Mouse (Mus musculus): ENCODE measurements around the gene Ptgis. TPM values are rescaled to one million over a fixed set of nuclear protein-coding genes. Genes with fewer than 3 reads are reported as not detected.

The Ptgis gene
- polyA plus RNA-seq, 1 experiment from 2014 or later = 12.0 TPM

- H3K27ac ChIP-seq (ENCODE audit: low read length) = no peak overlapping the region
- H3K9me3 ChIP-seq (ENCODE audit: control insufficient read depth, low read length) = no peaks in the 10 kb centered on the region
- H3K36me3 ChIP-seq (ENCODE audit: control insufficient read depth, insufficient read depth, low read length) = no peaks in the 10 kb centered on the region
- 68% methylated on average over 4 of the region's 5 CpGs for WGBS
- H3K27me3 ChIP-seq (replicated peaks; ENCODE audit: control insufficient read depth, insufficient read depth, low read length) = no peaks in the 10 kb centered on the region
- H3K4me1 ChIP-seq (ENCODE audit: control insufficient read depth, insufficient read depth, low read length) = peaks cover 6% of the 10 kb centered on the region; the same call in 1 of the 2 replicates
- no peak overlapping the region for H3K4me2 ChIP-seq (ENCODE audit: low read depth, low read length)
- H3K4me3 ChIP-seq (ENCODE audit: low read length) = no peak overlapping the region
- no peak overlapping the region for H3K9ac ChIP-seq (ENCODE audit: low read depth, low read length)
- no peak for ATAC-seq
These were observed 25.4 kb upstream of the Ptgis start for GRCm38 (mm10) chr2:167265806-167266205.

GRCm38 (mm10) chr2:167265021-167265420 lies 24.6 kb upstream of the Ptgis start:
- WGBS = 72% methylated on average over 2 of the region's 2 CpGs
- no peaks in the 10 kb centered on the region for H3K27me3 ChIP-seq (replicated peaks; ENCODE audit: control insufficient read depth, insufficient read depth, low read length)
- no peaks in the 10 kb centered on the region for H3K36me3 ChIP-seq (ENCODE audit: control insufficient read depth, insufficient read depth, low read length)
- H3K4me2 ChIP-seq (ENCODE audit: low read depth, low read length) = no peak overlapping the region
- H3K9me3 ChIP-seq (ENCODE audit: control insufficient read depth, low read length) = no peaks in the 10 kb centered on the region
- H3K4me3 ChIP-seq (ENCODE audit: low read length) = no peak overlapping the region
- H3K4me1 ChIP-seq (ENCODE audit: control insufficient read depth, insufficient read depth, low read length) = peaks cover 6% of the 10 kb centered on the region; the same call in 1 of the 2 replicates
- no peak overlapping the region for H3K9ac ChIP-seq (ENCODE audit: low read depth, low read length)
- no peak overlapping the region for H3K27ac ChIP-seq (ENCODE audit: low read length)
- no peak for ATAC-seq

- Histone ChIP-seq H3K9me3 (ENCODE audit: control insufficient read depth, low read length) (no peaks in the 10 kb centered on the region), H3K36me3 (ENCODE audit: control insufficient read depth, insufficient read depth, low read length) (no peaks in the 10 kb centered on the region), H3K4me2 (ENCODE audit: low read depth, low read length) (no peak overlapping the region), H3K27ac (ENCODE audit: low read length) (no peak overlapping the region), H3K9ac (ENCODE audit: low read depth, low read length) (no peak overlapping the region), H3K4me3 (ENCODE audit: low read length) (no peak overlapping the region), H3K4me1 (ENCODE audit: control insufficient read depth, insufficient read depth, low read length) (peaks cover 6% of the 10 kb centered on the region; the same call in 1 of the 2 replicates), H3K27me3 (replicated peaks; ENCODE audit: control insufficient read depth, insufficient read depth, low read length) (no peaks in the 10 kb centered on the region)
- no peak for ATAC-seq
- WGBS = 84% methylated on average over 11 of the region's 11 CpGs
These were observed 23.5 kb upstream of the Ptgis start for GRCm38 (mm10) chr2:167263931-167264330.

- ATAC-seq = no peak
- no peak overlapping the region for H3K4me2 ChIP-seq (ENCODE audit: low read depth, low read length)
- H3K9me3 ChIP-seq (ENCODE audit: control insufficient read depth, low read length) = no peaks in the 10 kb centered on the region
- 84% methylated on average over 8 of the region's 8 CpGs for WGBS
- no peaks in the 10 kb centered on the region for H3K36me3 ChIP-seq (ENCODE audit: control insufficient read depth, insufficient read depth, low read length)
- no peak overlapping the region for H3K27ac ChIP-seq (ENCODE audit: low read length)
- H3K27me3 ChIP-seq (replicated peaks; ENCODE audit: control insufficient read depth, insufficient read depth, low read length) = no peaks in the 10 kb centered on the region
- H3K4me3 ChIP-seq (ENCODE audit: low read length) = no peak overlapping the region
- H3K4me1 ChIP-seq (ENCODE audit: control insufficient read depth, insufficient read depth, low read length) = peaks cover 6% of the 10 kb centered on the region; the same call in 1 of the 2 replicates
- H3K9ac ChIP-seq (ENCODE audit: low read depth, low read length) = no peak overlapping the region
These were observed 22.8 kb upstream of the Ptgis start for GRCm38 (mm10) chr2:167263040-167263810.

GRCm38 (mm10) chr2:167262433-167262832 lies 22.0 kb upstream of the Ptgis start:
- WGBS = 88% methylated on average over 10 of the region's 10 CpGs
- no peak overlapping the region for H3K27ac ChIP-seq (ENCODE audit: low read length)
- H3K4me1 ChIP-seq (ENCODE audit: control insufficient read depth, insufficient read depth, low read length) = peaks cover 6% of the 10 kb centered on the region; the same call in 1 of the 2 replicates

GRCm38 (mm10) chr2:167261106-167261505 lies 20.7 kb upstream of the Ptgis start:
- Histone ChIP-seq H3K36me3 (ENCODE audit: control insufficient read depth, insufficient read depth, low read length) (no peaks in the 10 kb centered on the region), H3K9me3 (ENCODE audit: control insufficient read depth, low read length) (no peaks in the 10 kb centered on the region), H3K4me1 (ENCODE audit: control insufficient read depth, insufficient read depth, low read length) (peaks cover 6% of the 10 kb centered on the region; the same call in 1 of the 2 replicates), H3K27me3 (replicated peaks; ENCODE audit: control insufficient read depth, insufficient read depth, low read length) (no peaks in the 10 kb centered on the region), H3K4me3 (ENCODE audit: low read length) (no peak overlapping the region), H3K9ac (ENCODE audit: low read depth, low read length) (0 out of 2 replicates have a peak overlapping the region, but pooled peaks have one; percentile 16), H3K4me2 (ENCODE audit: low read depth, low read length) (no peak overlapping the region), H3K27ac (ENCODE audit: low read length) (no peak overlapping the region)
- no peak for ATAC-seq
- WGBS = 59% methylated on average over 4 of the region's 4 CpGs

More at GRCm38 (mm10) chr2:167262433-167262832, 22.0 kb upstream of the Ptgis start:
- ATAC-seq = no peak
- H3K9ac ChIP-seq (ENCODE audit: low read depth, low read length) = no peak overlapping the region
- no peaks in the 10 kb centered on the region for H3K9me3 ChIP-seq (ENCODE audit: control insufficient read depth, low read length)
- no peaks in the 10 kb centered on the region for H3K27me3 ChIP-seq (replicated peaks; ENCODE audit: control insufficient read depth, insufficient read depth, low read length)
- no peak overlapping the region for H3K4me3 ChIP-seq (ENCODE audit: low read length)
- H3K36me3 ChIP-seq (ENCODE audit: control insufficient read depth, insufficient read depth, low read length) = no peaks in the 10 kb centered on the region
- no peak overlapping the region for H3K4me2 ChIP-seq (ENCODE audit: low read depth, low read length)

GRCm38 (mm10) chr2:167257790-167258189 lies 17.4 kb upstream of the Ptgis start:
- Histone ChIP-seq H3K27ac (ENCODE audit: low read length) (no peak overlapping the region), H3K27me3 (replicated peaks; ENCODE audit: control insufficient read depth, insufficient read depth, low read length) (no peaks in the 10 kb centered on the region), H3K4me3 (ENCODE audit: low read length) (no peak overlapping the region), H3K4me2 (ENCODE audit: low read depth, low read length) (no peak overlapping the region), H3K36me3 (ENCODE audit: control insufficient read depth, insufficient read depth, low read length) (no peaks in the 10 kb centered on the region), H3K4me1 (ENCODE audit: control insufficient read depth, insufficient read depth, low read length) (peaks cover 10% of the 10 kb centered on the region), H3K9ac (ENCODE audit: low read depth, low read length) (no peak overlapping the region), H3K9me3 (ENCODE audit: control insufficient read depth, low read length) (no peaks in the 10 kb centered on the region)
- ATAC-seq = no peak
- WGBS = 35% methylated on average over 3 of the region's 3 CpGs

GRCm38 (mm10) chr2:167254808-167255207 lies 14.4 kb upstream of the Ptgis start:
- 64% methylated on average over 6 of the region's 6 CpGs for WGBS
- no peak overlapping the region for H3K4me3 ChIP-seq (ENCODE audit: low read length)
- H3K27me3 ChIP-seq (replicated peaks; ENCODE audit: control insufficient read depth, insufficient read depth, low read length) = no peaks in the 10 kb centered on the region
- no peaks in the 10 kb centered on the region for H3K9me3 ChIP-seq (ENCODE audit: control insufficient read depth, low read length)
- H3K4me1 ChIP-seq (ENCODE audit: control insufficient read depth, insufficient read depth, low read length) = peaks cover 12% of the 10 kb centered on the region
- H3K36me3 ChIP-seq (ENCODE audit: control insufficient read depth, insufficient read depth, low read length) = no peaks in the 10 kb centered on the region
- H3K27ac ChIP-seq (ENCODE audit: low read length) = peak overlapping the region; percentile 24; the same call in 1 of the 2 replicates
- H3K9ac ChIP-seq (ENCODE audit: low read depth, low read length) = no peak overlapping the region
- no peak for ATAC-seq
- H3K4me2 ChIP-seq (ENCODE audit: low read depth, low read length) = no peak overlapping the region

GRCm38 (mm10) chr2:167254185-167254584 lies 13.8 kb upstream of the Ptgis start:
- Histone ChIP-seq H3K4me1 (ENCODE audit: control insufficient read depth, insufficient read depth, low read length) (peaks cover 15% of the 10 kb centered on the region), H3K4me2 (ENCODE audit: low read depth, low read length) (no peak overlapping the region), H3K9me3 (ENCODE audit: control insufficient read depth, low read length) (no peaks in the 10 kb centered on the region), H3K9ac (ENCODE audit: low read depth, low read length) (no peak overlapping the region), H3K36me3 (ENCODE audit: control insufficient read depth, insufficient read depth, low read length) (no peaks in the 10 kb centered on the region), H3K27ac (ENCODE audit: low read length) (peak overlapping the region; percentile 24; the same call in 1 of the 2 replicates), H3K27me3 (replicated peaks; ENCODE audit: control insufficient read depth, insufficient read depth, low read length) (no peaks in the 10 kb centered on the region), H3K4me3 (ENCODE audit: low read length) (no peak overlapping the region)
- WGBS = 36% methylated on average over 7 of the region's 7 CpGs
- ATAC-seq = peak; percentile 49; the same call in 1 of the 2 replicates

Measured in intestine, embryonic 16.5 days (tissue).